Mouse (Mus musculus) kidney, embryonic 14.5 days (tissue): Measurements from ENCODE around the gene Uchl3. TPM values are rescaled to one million over a fixed set of nuclear protein-coding genes. Genes with fewer than 3 reads are reported as not detected.

ENCODE experiments used
- ATAC-seq: fragments of 200-750 bp; cut with Nextera tagmentation; 2 replicates; pipeline ENCODE4 v1.8.0; 2017; ENCODE audit warnings: moderate number of reproducible peaks, mild to moderate bottlenecking, moderate TSS enrichment, moderate library complexity; ENCODE audit not compliant: low FRiP score, low TSS enrichment
- H3K27ac ChIP-seq: fragments of 300-500 bp; sonication (generic); 2 replicates; pipeline ENCODE4 v1.5.1; 2014; ENCODE audit warnings: low read depth, mild to moderate bottlenecking, low read length, moderate library complexity, mixed read lengths
- H3K27me3 ChIP-seq: fragments of 300-500 bp; sonication (generic); 2 replicates; pipeline ENCODE4 v1.6.1; 2014; ENCODE audit warnings: mild to moderate bottlenecking, low read length; ENCODE audit not compliant: control insufficient read depth, insufficient read depth
- H3K36me3 ChIP-seq: fragments of 300-500 bp; sonication (generic); 2 replicates; pipeline ENCODE4 v1.6.1; 2014; ENCODE audit warnings: low read length, mixed read lengths; ENCODE audit not compliant: control insufficient read depth, insufficient read depth
- H3K4me1 ChIP-seq: fragments of 300-500 bp; sonication (generic); 2 replicates; pipeline ENCODE4 v1.6.1; 2014; ENCODE audit warnings: low read length, mixed read lengths; ENCODE audit not compliant: control insufficient read depth, insufficient read depth
- H3K4me2 ChIP-seq: fragments of 300-500 bp; sonication (generic); replicated peaks from 2 replicates; pipeline ENCODE4 v1.6.1; 2014; ENCODE audit warnings: low read depth, mild to moderate bottlenecking, low read length
- H3K4me3 ChIP-seq: fragments of 300-500 bp; sonication (generic); 2 replicates; pipeline ENCODE4 v1.5.1; 2014; ENCODE audit warnings: mild to moderate bottlenecking, low read length
- H3K9ac ChIP-seq: fragments of 300-500 bp; sonication (generic); 2 replicates; pipeline ENCODE4 v1.6.1; 2014; ENCODE audit warnings: low read depth, mild to moderate bottlenecking, low read length, moderate library complexity
- H3K9me3 ChIP-seq: fragments of 300-500 bp; sonication (generic); 2 replicates; pipeline ENCODE4 v1.6.1; 2016; ENCODE audit warnings: low read length; ENCODE audit not compliant: control insufficient read depth
- WGBS: fragments of 180-500 bp; shearing (Covaris S2); extraction: QIAGEN DNeasy Blood & Tissue Kit; methylation state at CpG from one replicate; pipeline ENCODE4 v1.1.7; 2014; 5-methylcytosine and 5-hydroxymethylcytosine counted together
- polyA plus RNA-seq: library from polyadenylated mRNA; unstranded; fragments of >200 nt; fragmentation: Nextera tagmentation; extraction: Ambion mirVana; gene quantifications from 2 replicates; pipeline ENCODE4 v1.2.1, GENCODE M21; 2014

The Uchl3 gene
- polyA plus RNA-seq, 1 experiment from 2014 or later = 173 TPM

GRCm38 (mm10) chr14:101707088-101707487 lies 53.3 kb downstream of the Uchl3 start:
- Histone ChIP-seq H3K9me3 (no peaks in the 10 kb centered on the region), H3K4me3 (no peak overlapping the region), H3K27ac (no peak overlapping the region), H3K27me3 (no peaks in the 10 kb centered on the region), H3K4me1 (no peaks in the 10 kb centered on the region), H3K36me3 (no peaks in the 10 kb centered on the region), H3K9ac (no peak overlapping the region), H3K4me2 (no peak overlapping the region)
- ATAC-seq = no peak
- WGBS = 88% methylated on average over 5 of the region's 5 CpGs

- H3K27me3 ChIP-seq = no peaks in the 10 kb centered on the region
- H3K4me2 ChIP-seq = no peak overlapping the region
- 55% methylated on average over 2 of the region's 2 CpGs for WGBS
- no peaks in the 10 kb centered on the region for H3K9me3 ChIP-seq
- H3K4me3 ChIP-seq = no peak overlapping the region
- no peaks in the 10 kb centered on the region for H3K4me1 ChIP-seq
- H3K9ac ChIP-seq = no peak overlapping the region
- no peaks in the 10 kb centered on the region for H3K36me3 ChIP-seq
- H3K27ac ChIP-seq = no peak overlapping the region
- peak; percentile 55; the same call in 1 of the 2 replicates for ATAC-seq
Measured at GRCm38 (mm10) chr14:101714414-101714813, 60.6 kb downstream of the Uchl3 start.

- Histone ChIP-seq H3K4me3 (peak within 1 kb of the TSS; percentile 77), H3K27ac (no peak within 1 kb of the TSS), H3K9me3 (no peaks in the 10 kb centered on the region), H3K27me3 (peaks cover 6% of the 10 kb centered on the region; the same call in 1 of the 2 replicates), H3K9ac (peak within 1 kb of the TSS; percentile 66), H3K4me1 (no peaks in the 10 kb centered on the region), H3K4me2 (peak within 1 kb of the TSS; percentile 99), H3K36me3 (no peaks in the 10 kb centered on the region)
- WGBS = under 1% methylated on average over 51 of the region's 51 CpGs
- ATAC-seq = peak; percentile 95
Measured at GRCm38 (mm10) chr14:101729237-101729971, 75.6 kb downstream of the Uchl3 start, which contains the start of the genes Gm9922 and Lmo7. TSS of gene Gm9922 (minus strand) at chr14:101729814. TSS of gene Lmo7 (plus strand) at chr14:101729957.

- Histone ChIP-seq H3K27ac (no peak overlapping the region), H3K4me3 (peak overlapping the region; percentile 77), H3K4me1 (no peaks in the 10 kb centered on the region), H3K9ac (peak overlapping the region; percentile 66), H3K9me3 (no peaks in the 10 kb centered on the region), H3K27me3 (peaks cover 6% of the 10 kb centered on the region; the same call in 1 of the 2 replicates), H3K4me2 (peak overlapping the region; percentile 99), H3K36me3 (no peaks in the 10 kb centered on the region)
- WGBS = under 1% methylated on average over 28 of the region's 28 CpGs
- peak; percentile 74 for ATAC-seq
Measured at GRCm38 (mm10) chr14:101729972-101730692, 76.4 kb downstream of the Uchl3 start.

GRCm38 (mm10) chr14:101733542-101734303 lies 80.0 kb downstream of the Uchl3 start:
- H3K4me1 ChIP-seq = no peaks in the 10 kb centered on the region
- peaks cover 6% of the 10 kb centered on the region; the same call in 1 of the 2 replicates for H3K27me3 ChIP-seq
- H3K4me2 ChIP-seq = 0 out of 2 replicates have a peak overlapping the region, but pooled peaks have one; percentile 8
- no peak overlapping the region for H3K9ac ChIP-seq
- H3K36me3 ChIP-seq = no peaks in the 10 kb centered on the region
- no peaks in the 10 kb centered on the region for H3K9me3 ChIP-seq
- no peak overlapping the region for H3K4me3 ChIP-seq
- no peak overlapping the region for H3K27ac ChIP-seq
- ATAC-seq = no peak
- WGBS = 26% methylated on average over 10 of the region's 10 CpGs

GRCm38 (mm10) chr14:101737501-101737900 lies 83.7 kb downstream of the Uchl3 start:
- H3K9ac ChIP-seq = no peak overlapping the region
- no peaks in the 10 kb centered on the region for H3K4me1 ChIP-seq
- no peaks in the 10 kb centered on the region for H3K27me3 ChIP-seq
- ATAC-seq = no peak
- no peak overlapping the region for H3K4me2 ChIP-seq
- H3K27ac ChIP-seq = no peak overlapping the region
- 82% methylated on average over 4 of the region's 4 CpGs for WGBS
- no peaks in the 10 kb centered on the region for H3K36me3 ChIP-seq
- no peaks in the 10 kb centered on the region for H3K9me3 ChIP-seq
- no peak overlapping the region for H3K4me3 ChIP-seq

Other genes starting within 250 kb of the Uchl3 start
- gene Tbc1d4, start 44.8 kb upstream of the Uchl3 start, polyA plus RNA-seq = 12.4 and 16.8 TPM in 2 replicates
- gene Commd6, start 13.3 kb upstream of the Uchl3 start, polyA plus RNA-seq = 102 and 108 TPM in 2 replicates
- 1.6 and 3.0 TPM in 2 replicates for gene Gm9922, start 75.8 kb downstream of the Uchl3 start, polyA plus RNA-seq
- gene Lmo7, start 76.0 kb downstream of the Uchl3 start, polyA plus RNA-seq = 6.2 and 11.6 TPM in 2 replicates